Mouse (Mus musculus) small intestine, adult 2 months (tissue): ENCODE measurements around the gene Nup98. TPM values are rescaled to one million over a fixed set of nuclear protein-coding genes. Genes with fewer than 3 reads are reported as not detected.

Experiments
- H3K27ac ChIP-seq: fragments of 200-500 bp; 2 replicates; pipeline ENCODE4 v1.5.1; 2012; ENCODE audit warnings: low read depth, low read length, control low read depth, inconsistent platforms; ENCODE audit not compliant: insufficient read depth
- H3K27me3 ChIP-seq: fragments of 200-500 bp; 2 replicates; pipeline ENCODE4 v1.6.1; 2012; ENCODE audit warnings: mild to moderate bottlenecking, moderate library complexity, low read length, inconsistent platforms; ENCODE audit not compliant: control insufficient read depth, insufficient read depth
- H3K36me3 ChIP-seq: fragments of 200-500 bp; 2 replicates; pipeline ENCODE4 v1.6.1; 2012; ENCODE audit warnings: mild to moderate bottlenecking, low read length, control low read depth, inconsistent platforms; ENCODE audit not compliant: control insufficient read depth, insufficient read depth
- H3K4me1 ChIP-seq: fragments of 200-500 bp; 2 replicates; pipeline ENCODE4 v1.6.1; 2012; ENCODE audit warnings: low read length, inconsistent platforms, mixed read lengths; ENCODE audit not compliant: control insufficient read depth, insufficient read depth, insufficient read length
- H3K4me3 ChIP-seq: fragments of 200-500 bp; 2 replicates; pipeline ENCODE4 v1.5.1; 2012; ENCODE audit warnings: low read depth, mild to moderate bottlenecking, control low read depth, inconsistent platforms, low read length, moderate library complexity
- CTCF ChIP-seq: fragments of 200-500 bp; IDR thresholded peaks from 2 replicates; pipeline ENCODE4 v1.5.1; 2012; ENCODE audit warnings: low read depth, mild to moderate bottlenecking, control low read depth, inconsistent platforms, low read length, moderate library complexity, mixed read lengths; ENCODE audit not compliant: insufficient replicate concordance, insufficient read length; ENCODE audit errors: extremely low read depth
- POLR2A ChIP-seq: fragments of 200-500 bp; IDR thresholded peaks from 2 replicates; pipeline ENCODE4 v1.6.1; 2012; ENCODE audit warnings: low read depth, mild to moderate bottlenecking, control low read depth, inconsistent platforms, low read length, moderate library complexity
- WGBS: fragments of 180-500 bp; shearing (Covaris S2); methylation state at CpG from one replicate; pipeline ENCODE4 v1.1.7; 2018; 5-methylcytosine and 5-hydroxymethylcytosine counted together
- polyA plus RNA-seq: library from polyadenylated mRNA; depleted of rRNA; stranded (reverse); fragments of >200 nt; gene quantifications from 2 replicates; pipeline ENCODE4 v1.2.3, GENCODE M21; 2012; rRNA removed

Nup98 gene
- polyA plus RNA-seq, 1 experiment: 12.2 TPM

DNA sequence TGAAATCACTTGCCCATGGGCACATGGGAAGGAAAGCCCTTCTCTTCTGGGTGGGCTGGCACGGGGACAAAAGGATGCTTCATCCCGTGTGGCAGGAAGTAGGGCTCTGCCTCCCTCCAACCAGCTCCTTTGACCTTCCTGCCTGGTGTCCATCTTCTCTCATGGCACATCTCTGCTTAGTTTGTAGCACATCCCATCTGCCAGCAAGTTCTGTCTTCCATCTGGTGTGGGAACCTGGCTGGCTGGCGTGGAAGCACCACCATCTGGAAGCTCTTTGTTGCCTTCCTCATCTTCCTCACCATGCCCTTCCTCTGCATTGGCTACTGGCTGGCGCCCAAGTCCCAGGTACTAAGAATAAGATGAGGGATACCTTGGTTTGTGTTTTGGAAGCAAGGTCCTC lies 122.6 kb downstream of the Nup98 start:
- Histone ChIP-seq H3K27ac (no peak overlapping the region), H3K4me3 (no peak overlapping the region), H3K36me3 (peaks cover 7% of the 10 kb centered on the region), H3K27me3 (no peaks in the 10 kb centered on the region), H3K4me1 (no peaks in the 10 kb centered on the region)
- TF ChIP-seq CTCF: no peak
- no peak for TF ChIP-seq POLR2A
- 82% methylated on average over 4 of the region's 4 CpGs for WGBS

DNA sequence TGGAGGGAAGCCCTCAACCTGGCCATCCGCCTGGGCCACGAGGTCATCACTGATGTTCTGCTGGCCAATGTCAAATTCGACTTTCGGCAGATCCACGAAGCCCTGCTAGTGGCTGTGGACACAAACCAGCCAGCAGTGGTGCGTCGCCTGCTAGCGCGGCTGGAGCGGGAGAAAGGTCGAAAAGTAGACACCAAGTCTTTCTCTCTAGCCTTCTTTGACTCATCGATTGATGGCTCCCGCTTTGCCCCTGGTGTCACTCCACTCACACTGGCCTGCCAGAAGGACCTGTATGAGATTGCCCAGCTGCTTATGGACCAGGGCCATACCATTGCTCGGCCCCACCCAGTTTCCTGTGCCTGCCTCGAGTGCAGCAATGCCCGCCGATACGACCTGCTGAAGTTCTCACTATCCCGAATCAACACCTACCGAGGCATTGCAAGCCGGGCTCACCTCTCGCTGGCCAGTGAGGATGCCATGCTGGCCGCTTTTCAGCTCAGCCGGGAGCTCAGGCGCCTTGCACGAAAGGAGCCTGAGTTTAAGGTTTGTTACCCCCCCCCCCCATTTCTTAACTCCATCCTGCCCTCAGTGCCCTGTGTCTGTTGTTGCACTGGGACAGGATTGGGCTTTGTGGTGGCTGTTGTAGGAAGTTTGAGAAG lies 125.8 kb downstream of the Nup98 start:
- H3K27me3 ChIP-seq: no peaks in the 10 kb centered on the region
- H3K4me1 ChIP-seq: no peaks in the 10 kb centered on the region
- 85% methylated on average over 26 of the region's 26 CpGs for WGBS
- no peak overlapping the region for H3K4me3 ChIP-seq
- H3K36me3 ChIP-seq: peaks cover 27% of the 10 kb centered on the region
- TF ChIP-seq CTCF (no peak), POLR2A (no peak)
- no peak overlapping the region for H3K27ac ChIP-seq

DNA sequence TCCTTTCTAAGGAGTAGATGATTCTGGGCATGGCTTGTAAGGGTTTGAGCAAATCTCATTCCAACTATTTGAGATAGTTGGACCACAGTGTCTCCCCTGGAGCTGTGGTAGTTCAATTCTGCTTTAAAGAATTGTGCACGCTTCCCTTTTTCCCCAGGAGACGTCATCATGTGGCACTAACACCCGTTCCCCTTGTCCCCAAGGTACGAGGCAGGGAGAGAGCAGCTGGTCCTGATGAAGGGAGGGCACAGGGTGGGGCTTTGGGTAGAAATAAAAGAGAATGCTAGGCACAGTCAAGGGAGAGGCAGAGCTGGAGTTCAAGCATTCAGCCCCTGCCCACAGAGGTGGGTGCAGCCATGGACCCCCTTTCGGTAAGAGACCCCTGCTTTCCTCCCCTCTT lies 127.2 kb downstream of the Nup98 start, which contains the start of gene Trpc2:
Gene Trpc2, plus strand, starts transcription at position 301 of the 400 bp plus-strand sequence.
- WGBS: 73% methylated on average over 5 of the region's 5 CpGs
- Histone ChIP-seq H3K4me1 (no peaks in the 10 kb centered on the region), H3K36me3 (peaks cover 31% of the 10 kb centered on the region), H3K27me3 (no peaks in the 10 kb centered on the region), H3K4me3 (no peak within 1 kb of the TSS), H3K27ac (no peak within 1 kb of the TSS)
- TF ChIP-seq POLR2A (no peak), CTCF (no peak)

DNA sequence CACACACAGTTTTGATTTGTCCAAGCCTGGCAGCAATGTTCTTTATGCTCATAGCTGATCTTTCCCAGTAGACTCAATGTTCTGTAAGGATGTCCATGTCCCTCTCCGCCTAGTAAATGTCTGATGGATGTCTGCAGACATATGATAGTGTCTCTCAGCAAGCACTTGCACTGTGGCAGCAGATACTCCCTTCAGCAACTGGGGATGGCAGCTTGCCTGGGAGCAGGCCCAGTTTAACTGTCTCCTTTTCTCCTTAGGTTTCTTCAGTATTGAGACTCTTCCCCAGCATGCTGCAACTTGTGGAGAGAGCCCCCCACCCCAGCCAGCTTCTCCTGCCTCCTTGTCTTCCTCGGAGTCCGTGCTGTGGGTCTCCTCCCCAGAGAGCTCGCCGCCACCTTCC lies 128.2 kb downstream of the Nup98 start:
- no peaks in the 10 kb centered on the region for H3K27me3 ChIP-seq
- TF ChIP-seq CTCF: no peak
- no peak for TF ChIP-seq POLR2A
- no peak overlapping the region for H3K27ac ChIP-seq
- H3K4me1 ChIP-seq: no peaks in the 10 kb centered on the region
- peaks cover 37% of the 10 kb centered on the region for H3K36me3 ChIP-seq
- WGBS: 92% methylated on average over 5 of the region's 5 CpGs
- no peak overlapping the region for H3K4me3 ChIP-seq

DNA sequence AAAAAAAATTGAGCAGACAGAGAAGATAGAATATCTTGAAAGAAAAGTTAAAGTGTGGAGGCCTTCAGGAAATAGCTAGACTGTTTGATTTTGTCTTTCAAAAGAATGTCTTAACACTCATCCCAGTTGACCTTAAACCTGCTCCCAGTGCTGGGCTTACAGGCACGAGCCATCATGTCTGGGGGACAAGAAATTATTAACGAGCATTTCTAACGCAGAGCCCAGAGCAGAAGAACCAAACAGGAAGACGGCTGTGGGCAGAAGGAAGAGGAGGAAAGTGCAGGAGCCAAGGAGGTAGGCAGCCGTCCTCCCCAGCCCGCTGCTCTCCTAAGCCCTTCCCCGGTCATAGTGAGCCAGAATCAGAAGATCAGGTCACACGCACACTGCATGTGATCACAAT lies 129.7 kb downstream of the Nup98 start:
- no peak for TF ChIP-seq CTCF
- TF ChIP-seq POLR2A: no peak
- H3K27me3 ChIP-seq: no peaks in the 10 kb centered on the region
- H3K4me1 ChIP-seq: no peaks in the 10 kb centered on the region
- 91% methylated on average over 8 of the region's 8 CpGs for WGBS
- H3K4me3 ChIP-seq: no peak overlapping the region
- H3K36me3 ChIP-seq: peaks cover 42% of the 10 kb centered on the region
- no peak overlapping the region for H3K27ac ChIP-seq

DNA sequence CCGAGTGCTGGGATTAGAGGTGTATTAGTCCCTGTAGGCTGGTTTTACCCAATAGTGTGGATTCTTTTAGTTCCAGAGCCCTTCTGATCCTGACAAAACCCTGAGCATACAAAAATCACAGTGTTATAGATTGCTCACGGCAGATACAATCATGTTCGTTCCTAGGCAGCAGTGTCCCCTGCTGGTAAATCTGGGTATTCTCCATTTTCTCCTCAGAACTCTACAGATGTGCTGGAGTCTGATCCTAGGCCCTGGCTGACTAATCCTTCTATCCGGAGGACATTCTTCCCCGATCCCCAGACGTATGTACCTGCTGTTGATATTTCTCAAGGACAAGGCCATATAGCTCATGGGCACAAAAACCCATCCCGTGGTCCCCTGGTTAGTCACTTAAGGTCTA lies 131.5 kb downstream of the Nup98 start:
- TF ChIP-seq CTCF (no peak), POLR2A (no peak)
- no peaks in the 10 kb centered on the region for H3K27me3 ChIP-seq
- WGBS: 68% methylated on average over 7 of the region's 7 CpGs
- no peaks in the 10 kb centered on the region for H3K4me1 ChIP-seq
- peaks cover 45% of the 10 kb centered on the region for H3K36me3 ChIP-seq
- H3K4me3 ChIP-seq: no peak overlapping the region
- no peak overlapping the region for H3K27ac ChIP-seq

DNA sequence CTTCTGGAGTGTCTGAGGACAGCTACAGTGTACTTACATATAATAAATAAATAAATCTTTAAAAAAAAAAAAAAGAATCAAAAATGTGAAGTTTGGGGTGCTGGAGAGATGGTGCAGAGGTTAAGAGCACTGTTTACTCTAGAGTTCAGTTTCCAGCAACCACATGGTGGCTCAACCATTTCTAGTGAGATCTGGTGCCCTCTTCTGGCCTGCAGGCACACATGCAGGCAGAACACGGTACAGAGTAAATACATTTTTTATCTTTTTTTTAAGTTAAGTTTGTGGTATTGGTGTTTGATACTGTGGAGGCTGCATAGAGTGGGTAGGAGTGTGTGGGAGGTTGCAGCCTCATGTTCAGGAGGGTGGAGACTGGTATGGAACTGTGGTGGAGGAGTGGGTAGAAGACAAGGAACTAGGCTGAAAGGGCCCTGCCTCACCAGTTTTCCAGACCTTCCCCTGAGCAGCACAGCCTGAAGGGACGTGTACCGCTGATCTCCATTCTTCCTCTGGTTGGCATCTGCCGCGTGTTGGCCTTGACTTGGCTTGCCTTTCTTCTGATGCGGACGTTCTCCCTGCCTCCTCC lies 133.2 kb downstream of the Nup98 start:
- peak; percentile 68; the same call in 1 of the 2 replicates for TF ChIP-seq CTCF
- TF ChIP-seq POLR2A: no peak
- Histone ChIP-seq H3K27me3 (no peaks in the 10 kb centered on the region), H3K4me3 (no peak overlapping the region), H3K4me1 (no peaks in the 10 kb centered on the region), H3K27ac (no peak overlapping the region), H3K36me3 (peaks cover 46% of the 10 kb centered on the region)
- whole genome bisulfite sequencing: 80% methylated on average over 7 of the region's 7 CpGs

Other genes with a start within 250 kb of the Nup98 start
- gene Il18bp, start 191.5 kb downstream of the Nup98 start, polyA plus RNA-seq: 6.2 and 11.2 TPM in 2 replicates
- gene Rnf121, start 144.7 kb downstream of the Nup98 start, polyA plus RNA-seq: 16.1 and 26.0 TPM in 2 replicates
- 4.5 and 8.3 TPM in 2 replicates for gene Xndc1, start 144.7 kb downstream of the Nup98 start, polyA plus RNA-seq
- 0.88 and 1.6 TPM in 2 replicates for gene Xntrpc, start 144.5 kb downstream of the Nup98 start, polyA plus RNA-seq
- 0.28 and 0.89 TPM in 2 replicates for gene Trpc2, start 127.1 kb downstream of the Nup98 start, polyA plus RNA-seq
- gene Art1, start 108.4 kb downstream of the Nup98 start, polyA plus RNA-seq: not detected in 2 replicates
- 0.17 and 0.28 TPM in 2 replicates for gene Art5, start 100.7 kb downstream of the Nup98 start, polyA plus RNA-seq
- gene Chrna10, start 93.3 kb downstream of the Nup98 start, polyA plus RNA-seq: 0.18 and 0.23 TPM in 2 replicates
- 49.6 and 58.0 TPM in 2 replicates for gene Pgap2, start within 50 bp of the Nup98 start, polyA plus RNA-seq
- 74.5 and 165 TPM in 2 replicates for gene Rhog, start 45.9 kb upstream of the Nup98 start, polyA plus RNA-seq
- gene Stim1, start 57.6 kb upstream of the Nup98 start, polyA plus RNA-seq: 20.7 and 21.6 TPM in 2 replicates
- gene Rrm1, start 231.5 kb upstream of the Nup98 start, polyA plus RNA-seq: 2.2 and 4.0 TPM in 2 replicates